Mouse (Mus musculus) liver, embryonic 14.5 days (tissue): ENCODE results near the gene Pon3.

Source experiments
- CTCF ChIP-seq: IDR thresholded peaks from 2 replicates; pipeline ENCODE4 v1.5.1; 2016; ENCODE audit warnings: antibody characterized with exemption, low read depth, control low read depth
- EP300 ChIP-seq: IDR thresholded peaks from 2 replicates; pipeline ENCODE4 v1.6.1; 2016; ENCODE audit warnings: antibody characterized with exemption, low read depth

DNA sequence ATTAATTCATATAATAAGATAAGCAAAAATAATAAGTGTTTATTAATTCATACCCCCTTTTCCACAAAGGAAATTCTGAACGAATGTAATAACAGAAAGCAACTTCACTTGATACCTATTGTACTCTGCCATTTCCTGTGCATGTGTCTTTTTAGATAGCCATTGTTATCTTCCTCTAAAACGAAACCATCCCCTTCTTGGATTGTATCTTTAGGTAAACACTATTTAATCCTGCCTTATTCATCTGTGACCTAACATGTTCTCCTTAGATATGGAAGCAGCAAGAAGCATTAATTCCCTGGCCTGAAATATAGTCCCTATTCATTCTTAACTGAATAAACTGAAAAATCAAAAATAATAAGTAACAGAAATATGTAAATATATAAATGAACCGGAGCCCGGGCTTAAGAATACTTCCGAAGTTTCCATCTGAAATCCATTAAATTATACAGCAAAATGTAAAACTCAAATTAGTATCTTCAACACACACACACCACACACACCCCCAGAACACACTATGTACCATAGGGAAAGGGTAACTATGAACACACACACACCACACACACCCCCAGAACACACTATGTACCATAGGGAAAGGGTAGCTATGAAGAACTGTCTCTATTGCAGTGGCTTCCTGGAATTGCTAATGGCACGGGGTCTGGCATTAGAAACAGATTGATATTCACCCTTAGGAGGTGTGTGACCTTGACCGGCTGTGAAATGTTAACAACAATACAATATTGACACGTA, 7.3 kb upstream of the Pon3 start:
- TF ChIP-seq CTCF (no peak), EP300 (peak; percentile 94)
